Mouse (Mus musculus) hindbrain, embryonic 13.5 days (tissue): ENCODE results near the gene Scn5a. TPM values are rescaled to one million over a fixed set of nuclear protein-coding genes. Genes with fewer than 3 reads are reported as not detected.

Experiments used
- ATAC-seq: fragments of 200-750 bp; cut with Nextera tagmentation; 2 replicates; pipeline ENCODE4 v1.8.0; 2017; ENCODE audit warnings: moderate TSS enrichment; ENCODE audit not compliant: low FRiP score
- H3K27ac ChIP-seq: fragments of 300-500 bp; sonication (generic); 2 replicates; pipeline ENCODE4 v1.5.1; 2015; ENCODE audit warnings: inconsistent platforms, mild to moderate bottlenecking, moderate library complexity
- H3K27me3 ChIP-seq: fragments of 300-500 bp; sonication (generic); 2 replicates; pipeline ENCODE4 v1.6.1; 2015; ENCODE audit warnings: mild to moderate bottlenecking, inconsistent platforms
- H3K36me3 ChIP-seq: fragments of 300-500 bp; sonication (generic); 2 replicates; pipeline ENCODE4 v1.6.1; 2015; ENCODE audit warnings: mild to moderate bottlenecking, inconsistent platforms
- H3K4me1 ChIP-seq: fragments of 300-500 bp; sonication (generic); replicated peaks from 2 replicates; pipeline ENCODE4 v1.6.1; 2015; ENCODE audit warnings: inconsistent platforms
- H3K4me2 ChIP-seq: fragments of 300-500 bp; sonication (generic); 2 replicates; pipeline ENCODE4 v1.6.1; 2015; ENCODE audit warnings: inconsistent platforms, mild to moderate bottlenecking, moderate library complexity
- H3K4me3 ChIP-seq: fragments of 300-500 bp; sonication (generic); 2 replicates; pipeline ENCODE4 v1.5.1; 2015; ENCODE audit warnings: mild to moderate bottlenecking, inconsistent platforms
- H3K9ac ChIP-seq: fragments of 300-500 bp; sonication (generic); 2 replicates; pipeline ENCODE4 v1.6.1; 2015; ENCODE audit warnings: mild to moderate bottlenecking, inconsistent platforms
- H3K9me3 ChIP-seq: fragments of 300-500 bp; sonication (generic); 2 replicates; pipeline ENCODE4 v1.6.1; 2016; ENCODE audit warnings: inconsistent platforms
- WGBS: fragments of 180-500 bp; shearing (Covaris S2); methylation state at CpG from one replicate; pipeline ENCODE4 v1.1.7; 2015; 5-methylcytosine and 5-hydroxymethylcytosine counted together
- polyA plus RNA-seq: library from polyadenylated mRNA; unstranded; fragments of >200 nt; fragmentation: Nextera tagmentation; extraction: Ambion mirVana; gene quantifications from 2 replicates; pipeline ENCODE4 v1.2.1, GENCODE M21; 2015

The Scn5a gene
- polyA plus RNA-seq, 1 experiment from 2014 or later = 0.25 TPM

GRCm38 (mm10) chr9:119580187-119580586 lies 1.4 kb upstream of the Scn5a start:
- 87% methylated on average over 17 of the region's 17 CpGs for WGBS
- no peaks in the 10 kb centered on the region for H3K9me3 ChIP-seq
- no peak overlapping the region for H3K4me2 ChIP-seq
- no peak for ATAC-seq
- no peak overlapping the region for H3K27ac ChIP-seq
- H3K27me3 ChIP-seq = peaks cover 95% of the 10 kb centered on the region
- no peak overlapping the region for H3K4me3 ChIP-seq
- no peaks in the 10 kb centered on the region for H3K36me3 ChIP-seq
- H3K9ac ChIP-seq = no peak overlapping the region
- H3K4me1 ChIP-seq = peaks cover 16% of the 10 kb centered on the region

- peaks cover 98% of the 10 kb centered on the region for H3K27me3 ChIP-seq
- H3K4me2 ChIP-seq = peak overlapping the region; percentile 88
- no peaks in the 10 kb centered on the region for H3K36me3 ChIP-seq
- H3K9me3 ChIP-seq = no peaks in the 10 kb centered on the region
- under 1% methylated on average over 24 of the region's 24 CpGs for WGBS
- peak overlapping the region; percentile 51 for H3K4me3 ChIP-seq
- no peak for ATAC-seq
- peaks cover 16% of the 10 kb centered on the region for H3K4me1 ChIP-seq
- peak overlapping the region; percentile 71 for H3K9ac ChIP-seq
- no peak overlapping the region for H3K27ac ChIP-seq
Measured at GRCm38 (mm10) chr9:119578311-119578635, 543 bp downstream of the Scn5a start.

- no peak overlapping the region for H3K4me3 ChIP-seq
- no peaks in the 10 kb centered on the region for H3K36me3 ChIP-seq
- peaks cover 99% of the 10 kb centered on the region for H3K27me3 ChIP-seq
- no peak overlapping the region for H3K9ac ChIP-seq
- no peak for ATAC-seq
- no peak overlapping the region for H3K4me2 ChIP-seq
- H3K4me1 ChIP-seq = peaks cover 24% of the 10 kb centered on the region
- no peaks in the 10 kb centered on the region for H3K9me3 ChIP-seq
- 89% methylated on average over 2 of the region's 2 CpGs for WGBS
- no peak overlapping the region for H3K27ac ChIP-seq
Measured at GRCm38 (mm10) chr9:119576977-119577376, 1.8 kb downstream of the Scn5a start.

GRCm38 (mm10) chr9:119575732-119576131 lies 3.1 kb downstream of the Scn5a start:
- Histone ChIP-seq H3K27ac (no peak overlapping the region), H3K27me3 (peaks cover 99% of the 10 kb centered on the region), H3K9ac (no peak overlapping the region), H3K9me3 (no peaks in the 10 kb centered on the region), H3K4me1 (peaks cover 37% of the 10 kb centered on the region), H3K4me3 (no peak overlapping the region), H3K4me2 (no peak overlapping the region), H3K36me3 (no peaks in the 10 kb centered on the region)
- WGBS = 47% methylated on average over 9 of the region's 9 CpGs
- no peak for ATAC-seq

GRCm38 (mm10) chr9:119574366-119574765 lies 4.5 kb downstream of the Scn5a start:
- no peak overlapping the region for H3K4me2 ChIP-seq
- peaks cover 100% of the 10 kb centered on the region for H3K27me3 ChIP-seq
- 80% methylated on average over 7 of the region's 7 CpGs for WGBS
- ATAC-seq = no peak
- H3K36me3 ChIP-seq = no peaks in the 10 kb centered on the region
- no peak overlapping the region for H3K27ac ChIP-seq
- H3K9ac ChIP-seq = no peak overlapping the region
- peaks cover 37% of the 10 kb centered on the region for H3K4me1 ChIP-seq
- H3K4me3 ChIP-seq = no peak overlapping the region
- no peaks in the 10 kb centered on the region for H3K9me3 ChIP-seq

- Histone ChIP-seq H3K4me3 (no peak overlapping the region), H3K9me3 (no peaks in the 10 kb centered on the region), H3K27ac (no peak overlapping the region), H3K9ac (no peak overlapping the region), H3K36me3 (no peaks in the 10 kb centered on the region), H3K27me3 (peaks cover 100% of the 10 kb centered on the region), H3K4me1 (peaks cover 23% of the 10 kb centered on the region), H3K4me2 (no peak overlapping the region)
- no peak for ATAC-seq
- 47% methylated on average over 14 of the region's 14 CpGs for WGBS
Measured at GRCm38 (mm10) chr9:119573009-119573408, 5.8 kb downstream of the Scn5a start.

- H3K9ac ChIP-seq = peak overlapping the region; percentile 56
- ATAC-seq = peak; percentile 59; the same call in 1 of the 2 replicates
- WGBS = 0% methylated on average over 15 of the region's 15 CpGs
Measured at GRCm38 (mm10) chr9:119571411-119571888, 7.4 kb downstream of the Scn5a start.

GRCm38 (mm10) chr9:119570652-119571051 lies 8.2 kb downstream of the Scn5a start:
- peaks cover 22% of the 10 kb centered on the region for H3K4me1 ChIP-seq
- no peak overlapping the region for H3K9ac ChIP-seq
- no peak overlapping the region for H3K4me2 ChIP-seq
- ATAC-seq = no peak
- H3K9me3 ChIP-seq = no peaks in the 10 kb centered on the region
- no peak overlapping the region for H3K27ac ChIP-seq
- H3K4me3 ChIP-seq = no peak overlapping the region
- no peaks in the 10 kb centered on the region for H3K36me3 ChIP-seq
- H3K27me3 ChIP-seq = peaks cover 100% of the 10 kb centered on the region
- WGBS = 17% methylated on average over 9 of the region's 9 CpGs

More at GRCm38 (mm10) chr9:119571411-119571888, 7.4 kb downstream of the Scn5a start:
- Histone ChIP-seq H3K4me2 (peak overlapping the region; percentile 48), H3K4me1 (peaks cover 22% of the 10 kb centered on the region), H3K27ac (no peak overlapping the region), H3K36me3 (no peaks in the 10 kb centered on the region), H3K27me3 (peaks cover 100% of the 10 kb centered on the region), H3K9me3 (no peaks in the 10 kb centered on the region), H3K4me3 (peak overlapping the region; percentile 25)

GRCm38 (mm10) chr9:119568732-119569131 lies 10.1 kb downstream of the Scn5a start:
- H3K36me3 ChIP-seq = no peaks in the 10 kb centered on the region
- no peak overlapping the region for H3K4me2 ChIP-seq
- WGBS = 81% methylated on average over 8 of the region's 8 CpGs
- no peak overlapping the region for H3K4me3 ChIP-seq
- no peak overlapping the region for H3K9ac ChIP-seq
- peaks cover 22% of the 10 kb centered on the region for H3K4me1 ChIP-seq
- H3K9me3 ChIP-seq = no peaks in the 10 kb centered on the region
- H3K27ac ChIP-seq = no peak overlapping the region
- ATAC-seq = no peak
- H3K27me3 ChIP-seq = peaks cover 100% of the 10 kb centered on the region

- no peak for ATAC-seq
- Histone ChIP-seq H3K4me2 (no peak overlapping the region), H3K4me3 (no peak overlapping the region), H3K4me1 (peaks cover 25% of the 10 kb centered on the region), H3K36me3 (no peaks in the 10 kb centered on the region), H3K27me3 (peaks cover 100% of the 10 kb centered on the region), H3K9me3 (no peaks in the 10 kb centered on the region), H3K27ac (no peak overlapping the region), H3K9ac (no peak overlapping the region)
- 82% methylated on average over 5 of the region's 5 CpGs for WGBS
Measured at GRCm38 (mm10) chr9:119567800-119568199, 11.0 kb downstream of the Scn5a start.

GRCm38 (mm10) chr9:119566214-119566613 lies 12.6 kb downstream of the Scn5a start:
- 7% methylated on average over 10 of the region's 10 CpGs for WGBS
- Histone ChIP-seq H3K36me3 (no peaks in the 10 kb centered on the region), H3K27me3 (peaks cover 100% of the 10 kb centered on the region), H3K9ac (no peak overlapping the region), H3K27ac (no peak overlapping the region), H3K4me3 (no peak overlapping the region), H3K9me3 (no peaks in the 10 kb centered on the region), H3K4me2 (no peak overlapping the region), H3K4me1 (peaks cover 23% of the 10 kb centered on the region)
- ATAC-seq = no peak

- Histone ChIP-seq H3K27ac (no peak overlapping the region), H3K4me3 (no peak overlapping the region), H3K36me3 (no peaks in the 10 kb centered on the region), H3K27me3 (peaks cover 100% of the 10 kb centered on the region), H3K4me2 (no peak overlapping the region), H3K9me3 (no peaks in the 10 kb centered on the region), H3K9ac (no peak overlapping the region), H3K4me1 (peaks cover 17% of the 10 kb centered on the region)
- 80% methylated on average over 6 of the region's 6 CpGs for WGBS
- ATAC-seq = no peak
Measured at GRCm38 (mm10) chr9:119564803-119565202, 14.0 kb downstream of the Scn5a start.

GRCm38 (mm10) chr9:119563617-119564016 lies 15.2 kb downstream of the Scn5a start:
- no peak overlapping the region for H3K4me2 ChIP-seq
- ATAC-seq = no peak
- H3K9ac ChIP-seq = no peak overlapping the region
- H3K36me3 ChIP-seq = no peaks in the 10 kb centered on the region
- no peaks in the 10 kb centered on the region for H3K9me3 ChIP-seq
- 74% methylated on average over 6 of the region's 6 CpGs for WGBS
- H3K4me3 ChIP-seq = no peak overlapping the region
- peaks cover 100% of the 10 kb centered on the region for H3K27me3 ChIP-seq
- H3K27ac ChIP-seq = no peak overlapping the region
- H3K4me1 ChIP-seq = peaks cover 17% of the 10 kb centered on the region
